ENCODE assay signal across 11 mouse cellular contexts in the genomic region with DNA sequence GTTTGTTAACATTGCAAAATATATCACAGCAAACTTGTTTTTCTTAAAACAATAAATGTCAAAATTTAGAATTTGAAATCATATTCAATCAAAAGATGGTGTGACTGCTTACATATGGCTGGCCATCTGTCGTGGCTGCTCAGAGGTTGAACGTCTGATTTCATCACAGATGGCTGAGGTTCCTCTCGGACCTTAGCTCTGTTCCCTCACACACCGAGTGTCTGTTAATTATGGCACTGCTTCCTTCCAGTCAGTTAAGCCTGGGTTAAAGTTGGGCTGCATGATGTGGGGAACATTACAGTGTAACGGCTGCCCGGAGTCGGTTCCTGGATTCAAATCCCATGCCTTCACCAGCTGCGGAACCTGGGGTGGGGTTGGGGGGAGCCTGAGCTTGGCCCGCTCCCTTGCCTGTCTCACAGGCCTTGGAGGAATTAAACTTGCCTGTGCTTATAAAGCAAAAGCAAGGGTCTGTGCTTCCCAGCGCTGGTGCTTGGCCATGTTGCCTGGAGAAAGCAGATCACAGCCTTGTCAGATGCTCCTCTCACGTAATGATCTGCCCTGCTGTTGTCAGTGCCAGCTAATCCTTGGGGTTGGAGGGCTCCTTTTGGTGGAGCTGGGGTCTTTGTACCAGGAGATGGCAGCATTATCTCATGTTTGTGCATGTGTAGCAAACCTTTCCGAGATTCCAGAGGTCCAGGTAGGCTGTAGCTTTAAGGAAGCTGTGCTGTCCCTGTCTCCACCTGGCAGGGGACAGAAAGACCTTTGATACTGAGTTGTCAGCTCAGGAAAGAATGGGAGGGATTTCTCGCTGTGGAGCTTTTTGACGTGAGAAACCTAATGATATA. TPM values are rescaled to one million over a fixed set of nuclear protein-coding genes. Genes with fewer than 3 reads are reported as not detected.
DNase-seq lines count a peak whose midpoint lies in the region; ATAC-seq lines count a peak whose summit lies in the region.
"Had no signal": no experiment of that assay in that cellular context is flagged by ENCODE, and none has a peak within 500 bp of the region (broad histone marks: within the 10 kb centered on the region; RNA-seq: fewer than 3 reads in every experiment).

No protein-coding gene starts in this region.

- peak; percentile 49 for ATAC-seq in forebrain, embryonic 16.5 days
- peak; percentile 21; the same call in 1 of the 2 replicates for ATAC-seq in midbrain, embryonic 13.5 days
- no peak for ATAC-seq in CD4-positive, CD25-positive, alpha-beta regulatory T cell, adult 4 months

- H3K36me3 ChIP-seq in forebrain, embryonic 16.5 days (ENCODE audit: control insufficient read depth, insufficient read depth), result no peaks in the 10 kb centered on the region
- H3K36me3 ChIP-seq in midbrain, embryonic 13.5 days, result peaks cover 8% of the 10 kb centered on the region; the same call in 1 of the 2 replicates

- H3K4me2 ChIP-seq in forebrain, embryonic 16.5 days (ENCODE audit: low read length), result no peak overlapping the region
- H3K4me2 ChIP-seq in midbrain, embryonic 13.5 days (replicated peaks), result no peak overlapping the region

- H3K27me3 ChIP-seq in forebrain, embryonic 16.5 days (replicated peaks; ENCODE audit: control insufficient read depth, insufficient read depth, low read length), result no peaks in the 10 kb centered on the region
- H3K27me3 ChIP-seq in midbrain, embryonic 13.5 days, result no peaks in the 10 kb centered on the region

- no peak overlapping the region for H3K9ac ChIP-seq in forebrain, embryonic 16.5 days (replicated peaks; ENCODE audit: low read depth, low read length)
- H3K9ac ChIP-seq in midbrain, embryonic 13.5 days (replicated peaks), result 0 out of 2 replicates have a peak overlapping the region, but pooled peaks have one; percentile 2

- WGBS in forebrain, embryonic 16.5 days, result 63% methylated on average over 14 of the region's 14 CpGs
- WGBS in midbrain, embryonic 13.5 days, result 70% methylated on average over 14 of the region's 14 CpGs

- no peak overlapping the region for H3K4me3 ChIP-seq in forebrain, embryonic 16.5 days (replicated peaks; ENCODE audit: low read length)
- no peak overlapping the region for H3K4me3 ChIP-seq in midbrain, embryonic 13.5 days (replicated peaks)
- H3K4me3 ChIP-seq: heart, embryonic 10.5 days had no signal

- peaks cover 30% of the 10 kb centered on the region for H3K4me1 ChIP-seq in forebrain, embryonic 16.5 days (replicated peaks; ENCODE audit: control insufficient read depth, insufficient read depth, low read length)
- H3K4me1 ChIP-seq in midbrain, embryonic 13.5 days (replicated peaks), result peaks cover 32% of the 10 kb centered on the region

- peak overlapping the region; percentile 53 for H3K27ac ChIP-seq in forebrain, embryonic 16.5 days (ENCODE audit: low read length)
- H3K27ac ChIP-seq in midbrain, embryonic 13.5 days, result 0 out of 2 replicates have a peak overlapping the region, but pooled peaks have one; percentile 39
- H3K27ac ChIP-seq: heart, embryonic 10.5 days; macrophage had no signal

- H3K9me3 ChIP-seq in forebrain, embryonic 16.5 days (ENCODE audit: control insufficient read depth, low read length), result no peaks in the 10 kb centered on the region
- H3K9me3 ChIP-seq in midbrain, embryonic 13.5 days, result no peaks in the 10 kb centered on the region
- H3K9me3 ChIP-seq: heart, embryonic 10.5 days had no signal

- DNase-seq in kidney, postnatal 14 days, result peak; percentile 17
- DNase-seq in kidney, postnatal 10 days, result no peak
- peak; percentile 57 to 60 for DNase-seq in cerebellum, adult 18-20 months
- DNase-seq in right cerebral cortex, postnatal 4 days, result no peak
- no peak for DNase-seq in T-cell, adult 2 months (ENCODE audit: low spot score)
- DNase-seq: layer of hippocampus, adult 9-11 months had no signal

RNA-seq across cellular contexts. Expression of gene Pigk, which starts 40.2 kb away (rescaled TPM):
- 29.6 and 30.1 TPM in 2 replicates for polyA plus RNA-seq in forebrain, embryonic 16.5 days (2015; fragmentation: Nextera tagmentation; extraction: Ambion mirVana)
- 35.9 and 45.9 TPM in 2 replicates for polyA plus RNA-seq in midbrain, embryonic 13.5 days (2015; fragmentation: Nextera tagmentation; extraction: Ambion mirVana)
- 10 to 100 TPM; 51.1 to 60.6 TPM for polyA plus RNA-seq in CD4-positive, CD25-positive, alpha-beta regulatory T cell, adult 4 months (2017; shearing (Covaris generic))

Comparison
In these comparisons a context has a peak if more than half of its experiments do, and no peak if none do; other contexts are left out.
1. DNase-seq: peak in kidney, postnatal 14 days (single experiment) and cerebellum, adult 18-20 months (2 of 2); none in kidney, postnatal 10 days (single experiment), right cerebral cortex, postnatal 4 days (single experiment) and T-cell, adult 2 months (single experiment).